Mouse (Mus musculus): ENCODE measurements around the gene Ibsp.

DNA sequence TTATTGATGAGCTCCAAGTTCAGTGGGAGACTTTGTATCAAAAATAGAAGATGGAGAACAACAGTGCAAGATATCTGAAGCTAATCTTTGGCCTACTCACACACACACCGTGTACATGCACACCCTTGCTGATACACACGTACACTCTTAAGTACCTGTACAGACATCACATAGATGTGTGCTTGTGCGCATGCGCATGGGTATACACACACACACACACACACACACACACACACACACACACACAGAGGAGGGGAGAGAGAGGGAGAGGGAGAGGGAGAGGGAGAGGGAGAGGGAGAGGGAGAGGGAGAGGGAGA lies 41.5 kb downstream of the Ibsp start:
- TF ChIP-seq CTCF (IDR thresholded peaks at IDR 0.05; ENCODE audit: insufficient read depth, low read length) (no peak), POLR2A (IDR thresholded peaks at IDR 0.05; ENCODE audit: borderline replicate concordance, extremely low read depth, low read depth, low read length) (no peak)

Measured in lung, adult 2 months (tissue).